Mouse (Mus musculus): ENCODE measurements around the gene Aqp2. TPM values are rescaled to one million over a fixed set of nuclear protein-coding genes. Genes with fewer than 3 reads are reported as not detected.

Aqp2 gene
- polyA plus RNA-seq, 2 experiments from 2014 or later: not detected

DNA sequence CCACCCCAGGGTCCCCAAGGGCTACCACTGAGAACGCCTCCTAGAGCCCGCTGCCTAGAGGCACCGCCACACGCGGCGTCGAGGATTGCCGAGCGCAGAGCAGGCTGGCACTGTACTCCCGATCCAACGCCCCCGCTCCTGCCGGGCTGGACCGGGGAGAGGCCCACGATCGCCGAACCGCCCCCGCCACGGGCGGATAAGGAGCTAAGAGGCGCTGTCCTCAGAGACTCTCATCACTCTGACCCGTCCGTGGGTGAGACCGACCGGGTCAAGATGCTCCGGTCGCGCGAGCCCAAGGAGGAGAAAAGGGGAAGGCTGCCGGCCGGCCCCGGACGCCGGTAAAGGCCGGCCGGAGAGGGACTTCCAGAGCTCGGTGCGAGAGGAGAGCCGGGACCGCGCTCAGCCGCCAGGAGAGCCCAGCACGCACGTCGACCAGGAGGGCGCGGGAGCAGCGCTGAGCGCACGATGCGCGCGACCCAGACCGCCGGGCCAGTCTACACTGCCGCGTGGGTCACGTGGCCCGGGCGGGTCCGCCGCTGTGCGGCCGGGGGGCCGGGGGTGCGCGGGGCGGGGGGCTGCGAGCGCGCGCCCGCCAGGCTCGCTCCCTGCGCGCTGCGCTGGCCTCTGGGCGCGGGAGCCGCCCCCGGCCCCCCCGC lies 11.7 kb downstream of the Aqp2 start, which contains the start of gene Aqp5:
Gene Aqp5, plus strand, starts transcription at position 354 of the 656 bp plus-strand sequence.
- no peak for ATAC-seq

DNA sequence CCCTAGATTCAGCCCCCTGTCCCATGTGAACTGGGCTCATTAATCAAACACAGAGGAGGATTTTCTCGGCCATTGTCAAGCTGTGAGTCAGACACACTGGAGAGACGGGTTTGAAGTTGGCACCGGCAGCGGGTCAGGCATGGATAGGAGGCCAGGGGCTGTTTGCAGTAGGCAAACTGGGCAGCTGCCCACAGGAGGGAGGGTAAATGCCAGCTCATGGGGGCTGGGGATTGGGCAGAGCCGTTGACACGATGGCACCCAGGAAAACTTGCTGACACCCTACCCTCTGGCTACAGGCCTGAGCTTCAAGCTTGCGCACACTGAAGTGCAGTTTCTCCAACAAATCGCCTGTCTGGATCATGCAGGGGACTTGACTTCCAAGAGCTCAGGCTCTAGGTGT lies 13.3 kb downstream of the Aqp2 start:
- no peak for ATAC-seq

DNA sequence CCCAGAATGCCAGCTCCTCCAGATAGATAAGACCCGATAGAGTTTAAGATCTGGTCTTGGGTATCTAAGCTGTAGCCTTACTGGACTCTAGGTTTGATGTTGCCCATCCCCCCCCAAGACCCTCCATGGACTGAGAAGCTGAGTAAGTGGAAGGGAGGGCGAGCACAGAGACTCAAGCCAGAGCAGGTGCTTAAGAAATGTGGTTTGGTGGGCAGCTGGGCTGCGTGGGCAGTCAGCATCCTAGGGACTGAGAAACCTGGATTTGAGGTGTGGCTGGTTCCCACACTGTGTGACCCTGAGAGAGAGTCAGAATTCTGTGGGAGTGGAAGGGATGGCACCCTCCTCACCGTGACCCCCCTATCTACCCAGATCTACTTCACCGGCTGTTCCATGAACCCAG lies 14.0 kb downstream of the Aqp2 start:
- no peak for ATAC-seq

DNA sequence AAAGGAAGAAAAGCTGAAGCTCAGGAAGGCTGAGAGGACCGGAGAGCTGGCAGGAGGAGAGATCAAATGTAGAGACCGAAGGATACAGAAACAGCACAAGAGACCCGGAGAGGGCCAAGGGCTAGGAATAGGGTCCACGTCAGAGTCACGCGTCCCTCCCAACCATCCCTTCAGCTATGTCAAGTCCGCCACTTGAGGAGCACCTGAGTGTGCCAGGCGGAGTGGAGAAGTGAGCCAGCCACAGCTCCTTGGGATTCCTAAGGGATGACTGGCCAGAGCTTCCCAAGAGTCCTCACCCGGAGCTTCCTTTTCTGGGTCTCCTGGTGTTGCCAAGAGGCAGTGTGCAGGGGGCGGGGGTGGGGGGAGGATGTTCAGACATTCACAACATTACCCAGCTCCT lies 16.1 kb downstream of the Aqp2 start:
- no peak for ATAC-seq

GRCm38 (mm10) chr15:99596056-99596687 lies 17.3 kb downstream of the Aqp2 start:
- peak; percentile 59 for ATAC-seq

DNA sequence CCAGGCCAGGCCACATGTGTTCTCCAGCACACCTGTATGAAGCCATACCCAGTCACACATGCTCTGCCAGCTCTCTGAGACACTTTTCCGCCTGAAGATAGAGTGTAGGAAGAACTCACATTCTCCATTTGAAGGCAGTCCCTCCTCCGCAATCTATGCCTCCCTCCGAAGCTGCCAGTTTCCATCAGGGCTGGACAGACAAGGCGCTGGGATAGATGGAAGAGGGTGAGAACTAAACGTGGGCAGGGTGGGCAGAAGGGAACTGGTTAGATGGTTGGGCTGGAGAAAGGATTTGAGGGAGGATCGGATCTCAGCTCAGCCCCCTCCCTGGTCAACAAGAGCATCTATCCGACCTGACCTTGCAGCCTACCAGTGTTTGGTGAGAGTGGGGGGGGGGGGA lies 18.0 kb downstream of the Aqp2 start:
- no peak for ATAC-seq

GRCm38 (mm10) chr15:99597596-99597995 lies 18.7 kb downstream of the Aqp2 start:
- no peak for ATAC-seq

GRCm38 (mm10) chr15:99599245-99600070 lies 20.6 kb downstream of the Aqp2 start:
- no peak for ATAC-seq

DNA sequence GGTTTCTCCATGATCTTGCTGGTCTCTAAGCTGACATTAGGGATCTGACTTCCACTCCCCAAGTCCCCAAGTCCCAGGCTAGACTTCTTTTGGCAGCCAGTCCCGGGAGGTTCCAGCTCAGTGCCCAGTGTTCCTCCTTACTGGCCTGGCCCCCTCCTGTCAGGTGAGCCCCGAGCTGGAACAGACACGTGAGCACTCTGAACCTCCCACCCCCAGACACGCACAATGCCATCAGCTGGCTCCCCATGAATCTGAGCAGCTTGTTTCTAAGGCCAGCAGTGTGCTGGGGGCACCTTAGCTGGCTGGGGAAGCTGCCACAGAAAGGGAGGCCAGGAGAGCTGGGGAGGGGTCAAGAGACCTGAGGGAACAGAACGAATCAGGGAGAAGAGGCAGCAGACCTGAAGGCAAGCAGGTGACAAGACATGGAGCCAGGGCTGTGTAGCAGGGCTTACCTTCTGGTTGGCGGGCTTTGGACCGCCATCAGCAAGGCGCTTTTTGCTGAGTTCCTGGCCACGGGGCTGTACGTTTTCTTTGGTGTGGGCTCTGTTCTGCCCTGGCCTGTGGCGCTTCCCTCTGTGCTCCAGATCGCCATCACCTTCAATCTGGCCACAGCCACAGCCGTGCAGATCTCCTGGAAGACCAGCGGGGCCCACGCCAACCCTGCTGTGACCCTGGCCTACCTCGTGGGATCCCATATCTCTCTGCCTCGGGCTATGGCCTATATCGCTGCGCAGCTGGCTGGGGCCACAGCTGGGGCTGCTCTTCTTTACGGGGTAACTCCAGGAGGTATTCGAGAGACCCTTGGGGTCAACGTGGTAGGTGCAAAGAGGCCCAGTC lies 22.3 kb downstream of the Aqp2 start, which contains the start of gene Aqp6:
Gene Aqp6, plus strand, starts transcription at position 415 of the 837 bp plus-strand sequence.
- ATAC-seq: no peak

- no peak for ATAC-seq
These were observed 22.9 kb downstream of the Aqp2 start for GRCm38 (mm10) chr15:99601823-99602120.

DNA sequence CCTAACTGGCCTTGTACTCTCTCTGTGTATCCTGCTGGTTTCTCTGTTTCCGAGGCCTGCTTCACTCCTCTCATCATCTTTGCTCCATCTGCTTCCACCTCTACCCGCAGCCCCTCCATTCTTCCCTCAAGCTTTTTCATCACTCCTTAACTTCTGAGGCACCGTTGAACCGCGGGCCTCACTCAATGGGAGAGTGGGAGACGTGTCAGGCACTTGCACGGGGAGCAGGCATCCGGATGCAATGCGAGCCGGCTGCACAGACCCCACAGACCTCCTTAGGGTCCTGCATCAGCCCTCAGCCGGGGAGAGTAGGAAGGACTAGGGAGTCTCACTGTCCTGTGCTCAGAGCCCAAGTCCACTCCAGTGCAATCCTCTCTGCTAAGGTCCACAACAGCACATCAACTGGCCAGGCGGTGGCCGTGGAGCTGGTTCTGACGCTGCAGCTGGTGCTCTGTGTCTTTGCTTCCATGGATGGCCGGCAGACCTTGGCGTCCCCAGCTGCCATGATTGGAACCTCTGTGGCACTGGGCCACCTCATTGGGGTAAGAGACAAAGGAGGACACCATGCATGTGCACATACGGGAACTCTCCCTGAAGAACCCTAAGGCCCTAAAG lies 23.5 kb downstream of the Aqp2 start:
- no peak for ATAC-seq

- no peak for ATAC-seq
These were observed 24.4 kb downstream of the Aqp2 start for GRCm38 (mm10) chr15:99603216-99603615.

- no peak for ATAC-seq
These were observed 26.7 kb downstream of the Aqp2 start for GRCm38 (mm10) chr15:99605595-99605994.

- no peak for ATAC-seq
These were observed 27.7 kb downstream of the Aqp2 start for GRCm38 (mm10) chr15:99606515-99606914.

DNA sequence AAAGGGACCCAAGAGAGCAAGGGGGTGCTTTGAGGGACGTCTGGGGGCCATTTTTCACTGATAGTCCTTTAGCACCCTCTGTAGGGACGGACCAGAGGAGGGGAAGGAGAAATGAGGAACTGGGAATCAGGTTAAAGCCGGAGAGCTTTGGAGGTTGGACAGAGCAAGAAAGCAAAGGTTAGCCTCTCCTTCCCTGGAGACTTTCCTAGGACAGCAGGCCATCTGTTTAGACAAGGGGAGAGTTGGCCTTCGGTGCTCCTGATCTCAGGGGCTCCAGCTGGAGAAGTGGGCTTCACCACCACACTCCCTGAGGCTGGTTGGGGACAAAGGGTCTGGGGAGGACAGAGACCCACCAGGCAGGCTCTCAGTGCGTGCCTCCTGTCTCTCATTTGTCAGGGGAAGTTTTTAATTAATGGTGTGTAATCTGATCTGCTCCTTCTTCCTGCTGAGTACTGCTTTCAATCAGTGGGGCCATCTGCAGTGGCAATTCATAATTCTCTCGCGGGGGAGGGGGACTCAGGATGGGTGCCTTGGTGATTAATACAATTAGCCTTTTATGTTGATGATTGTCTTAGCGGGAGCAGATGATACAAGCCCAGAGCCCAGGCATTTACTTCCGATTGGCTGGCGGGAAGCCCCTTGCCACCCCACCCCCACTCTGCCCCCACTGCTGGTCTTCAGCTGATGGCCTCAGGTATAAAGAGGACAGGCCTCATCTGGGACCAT lies 28.7 kb downstream of the Aqp2 start:
- ATAC-seq: no peak

GRCm38 (mm10) chr15:99608382-99609125 lies 29.7 kb downstream of the Aqp2 start:
- no peak for ATAC-seq

DNA sequence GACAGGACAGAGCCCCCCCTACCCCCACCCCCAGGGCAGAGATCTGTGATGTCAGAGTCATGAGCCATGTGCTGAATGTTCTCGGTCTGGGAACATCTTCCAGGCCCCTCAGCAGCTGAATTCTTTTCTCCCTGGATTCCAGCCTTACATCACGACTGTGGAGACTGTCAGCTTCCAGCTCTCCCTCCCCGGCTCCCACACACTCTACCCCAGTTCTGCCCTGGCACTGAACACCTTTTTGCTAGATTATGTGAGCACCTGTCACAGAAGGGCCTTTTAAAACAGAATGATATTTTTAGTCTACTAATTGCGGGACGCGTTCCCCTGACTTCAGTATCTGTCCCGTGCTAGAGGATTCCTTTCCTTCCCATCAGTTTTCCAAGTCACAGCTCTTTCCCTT lies 32.7 kb downstream of the Aqp2 start:
- ATAC-seq: no peak

GRCm38 (mm10) chr15:99614273-99614672 lies 35.4 kb downstream of the Aqp2 start:
- ATAC-seq: no peak

GRCm38 (mm10) chr15:99614753-99615152 lies 35.9 kb downstream of the Aqp2 start:
- ATAC-seq: no peak

- ATAC-seq: no peak
These were observed 36.4 kb downstream of the Aqp2 start for GRCm38 (mm10) chr15:99615246-99615645.

GRCm38 (mm10) chr15:99618595-99618994 lies 39.7 kb downstream of the Aqp2 start:
- no peak for ATAC-seq

Measured in activated CD4-positive, CD25-positive, alpha-beta regulatory T cell, adult 4 months (primary cell).